In genomic region chr9:61679686-61680085, GRCm38 (mm10) we compare ENCODE assay signal across 15 mouse cellular contexts.
DNase-seq lines count a peak whose midpoint lies in the region; TF ChIP-seq lines count a peak whose summit lies in the region.
"Had no signal": no experiment of that assay in that cellular context is flagged by ENCODE, and none has a peak within 500 bp of the region (broad histone marks: within the 10 kb centered on the region; RNA-seq: fewer than 3 reads in every experiment).

No protein-coding gene starts in this region.

- WGBS in spleen, adult 2 months: 17% methylated on average over 6 of the region's 6 CpGs

- H3K36me3 ChIP-seq in spleen, adult 2 months (ENCODE audit: control insufficient read depth, insufficient read depth, low read length): no peaks in the 10 kb centered on the region
- H3K36me3 ChIP-seq: liver, embryonic 13.5 days had no signal

- no peak overlapping the region for H3K4me3 ChIP-seq in spleen, adult 2 months (ENCODE audit: extremely low read depth, insufficient read depth, insufficient read length)
- H3K4me3 ChIP-seq: layer of hippocampus, adult 2 months; liver, embryonic 13.5 days had no signal

- no peak for TF ChIP-seq CTCF in spleen, adult 2 months (IDR thresholded peaks at IDR 0.05; ENCODE audit: extremely low read depth, insufficient read depth, insufficient read length, insufficient replicate concordance)

- peaks cover 49% of the 10 kb centered on the region for H3K4me1 ChIP-seq in spleen, adult 2 months (ENCODE audit: control insufficient read depth, insufficient read depth, insufficient read length)

- no peak for TF ChIP-seq POLR2A in spleen, adult 2 months (IDR thresholded peaks at IDR 0.05; ENCODE audit: low read depth, low read length)

- peak; percentile 40 for DNase-seq in spleen, adult 12 weeks (ENCODE audit: low spot score)
- DNase-seq in spleen, postnatal 4 days (ENCODE audit: low spot score in 2 of 2): no peak
- DNase-seq in induced T-regulatory cell, adult 2 months (ENCODE audit: low read depth): peak; percentile 93
- DNase-seq in spleen, adult 2 months (ENCODE audit: low read depth in 1 of 2, low spot score in 2 of 2): peak; percentile 77 to 89
- DNase-seq in thymus, postnatal 4 days: peak; percentile 59
- no peak for DNase-seq in frontal cortex, postnatal 10 days (ENCODE audit: low spot score in 2 of 2)
- DNase-seq in kidney, postnatal 36 days: no peak
- DNase-seq in adrenal gland, postnatal 10 days: no peak
- DNase-seq: adrenal gland, postnatal 25 days; cerebellum, adult 2 months; heart, adult 11 months; heart, postnatal 10 days; kidney, adult 8-10 months; liver, embryonic 13.5 days had no signal

- H3K27ac ChIP-seq in spleen, adult 2 months (ENCODE audit: insufficient read depth, low read length): peak overlapping the region; percentile 77
- H3K27ac ChIP-seq: layer of hippocampus, adult 2 months; liver, embryonic 13.5 days had no signal

- H3K27me3 ChIP-seq in spleen, adult 2 months (ENCODE audit: control insufficient read depth, insufficient read depth, low read length): no peaks in the 10 kb centered on the region
- H3K27me3 ChIP-seq: liver, embryonic 13.5 days had no signal

Comparison
In these comparisons a context has a peak if more than half of its experiments do, and no peak if none do; other contexts are left out.
1. DNase-seq: peak in spleen, adult 12 weeks (single experiment), induced T-regulatory cell, adult 2 months (single experiment), spleen, adult 2 months (2 of 2) and thymus, postnatal 4 days (single experiment); none in spleen, postnatal 4 days (0 of 2), frontal cortex, postnatal 10 days (0 of 2), kidney, postnatal 36 days (0 of 2) and adrenal gland, postnatal 10 days (single experiment).